Mouse (Mus musculus): Measurements from ENCODE around the gene Kptn. TPM values are rescaled to one million over a fixed set of nuclear protein-coding genes. Genes with fewer than 3 reads are reported as not detected.
A peak's percentile ranks its signal among the peaks of the same experiment; 100 is the strongest.

Gene Kptn
- polyA plus RNA-seq, 1 experiment from 2014 or later, result 32.5 TPM

DNA sequence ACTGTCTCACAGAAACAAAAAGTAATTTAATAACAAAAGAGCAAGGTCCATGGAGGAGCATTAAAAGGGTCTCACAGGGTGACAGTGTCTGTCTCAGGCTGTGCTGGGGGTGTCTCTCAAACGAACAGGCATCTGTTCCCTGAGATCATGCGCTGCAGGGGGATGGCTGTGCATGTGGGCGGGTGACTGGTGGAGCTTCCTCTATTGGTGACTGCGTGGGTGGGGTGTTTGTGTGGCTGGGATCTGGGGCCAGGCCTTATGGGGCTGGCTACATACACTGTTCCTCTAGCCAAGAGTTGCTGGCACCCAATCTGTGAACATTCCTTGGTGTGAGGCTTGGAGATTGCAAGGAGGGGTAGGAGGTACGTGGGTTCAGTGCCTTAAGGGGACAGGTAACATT is 29.5 kb downstream of the Kptn start:
- Histone ChIP-seq H3K9ac (ENCODE audit: low read length) (no peak overlapping the region), H3K4me1 (ENCODE audit: control insufficient read depth, insufficient read depth, low read length) (no peaks in the 10 kb centered on the region), H3K36me3 (ENCODE audit: control insufficient read depth, insufficient read depth) (no peaks in the 10 kb centered on the region), H3K4me3 (ENCODE audit: low read length) (no peak overlapping the region), H3K4me2 (ENCODE audit: low read depth, low read length) (no peak overlapping the region), H3K27ac (ENCODE audit: low read length) (no peak overlapping the region), H3K9me3 (replicated peaks; ENCODE audit: control insufficient read depth, low read length) (no peaks in the 10 kb centered on the region), H3K27me3 (ENCODE audit: control insufficient read depth, insufficient read depth, low read length) (peaks cover 14% of the 10 kb centered on the region)
- ATAC-seq (replicated peaks; ENCODE audit: extremely low read depth, insufficient read depth, low FRiP score), result no peak
- WGBS, result 44% methylated on average over 5 of the region's 5 CpGs

DNA sequence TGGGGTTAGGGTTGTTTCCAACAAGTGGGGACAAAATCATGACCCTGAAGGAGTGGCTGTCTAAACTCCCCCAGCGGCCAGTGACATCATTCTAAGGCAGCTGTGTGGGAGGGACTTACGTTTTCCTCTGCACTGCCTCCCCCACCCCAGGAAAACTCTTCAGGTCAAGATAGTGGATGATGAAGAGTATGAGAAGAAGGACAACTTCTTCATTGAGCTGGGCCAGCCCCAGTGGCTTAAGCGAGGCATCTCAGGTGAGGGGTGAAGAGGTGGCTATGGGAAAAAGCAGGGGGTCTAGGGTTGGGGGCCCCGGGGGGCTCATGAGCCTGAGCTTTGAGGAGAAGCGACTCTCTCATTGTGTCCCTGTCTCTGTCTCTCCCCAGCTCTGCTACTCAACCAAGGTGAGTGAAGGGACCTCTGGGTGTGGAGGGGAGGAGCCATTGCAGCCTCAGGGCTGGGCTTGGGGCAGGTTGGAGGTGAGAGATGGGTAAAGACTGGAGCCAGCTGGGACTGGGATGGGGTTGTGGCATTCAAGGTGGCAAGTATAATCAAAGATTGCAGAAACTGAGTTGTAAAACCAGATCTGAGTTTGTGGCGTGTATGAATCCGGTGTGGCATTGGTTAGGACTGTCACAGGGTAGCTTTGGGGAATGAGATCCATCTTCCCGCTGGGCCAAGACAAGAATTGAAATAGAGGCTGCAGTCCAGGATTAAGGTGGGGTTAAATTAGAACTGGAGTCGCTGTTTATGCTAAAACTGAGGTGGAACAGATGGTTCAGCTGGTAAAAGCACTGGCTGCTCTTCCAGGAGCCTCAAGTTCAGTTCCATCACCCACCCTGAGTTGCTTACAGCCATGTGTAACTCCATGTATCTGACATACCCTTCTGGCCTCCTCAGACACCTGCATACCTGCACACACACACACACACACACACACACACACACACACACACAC is 30.8 kb downstream of the Kptn start:
- no peak overlapping the region for H3K4me2 ChIP-seq (ENCODE audit: low read depth, low read length)
- no peaks in the 10 kb centered on the region for H3K9me3 ChIP-seq (replicated peaks; ENCODE audit: control insufficient read depth, low read length)
- no peaks in the 10 kb centered on the region for H3K36me3 ChIP-seq (ENCODE audit: control insufficient read depth, insufficient read depth)
- no peak overlapping the region for H3K27ac ChIP-seq (ENCODE audit: low read length)
- WGBS, result 58% methylated on average over 9 of the region's 9 CpGs
- H3K27me3 ChIP-seq (ENCODE audit: control insufficient read depth, insufficient read depth, low read length), result peaks cover 14% of the 10 kb centered on the region
- no peak overlapping the region for H3K4me3 ChIP-seq (ENCODE audit: low read length)
- peaks cover 6% of the 10 kb centered on the region for H3K4me1 ChIP-seq (ENCODE audit: control insufficient read depth, insufficient read depth, low read length)
- no peak overlapping the region for H3K9ac ChIP-seq (ENCODE audit: low read length)
- ATAC-seq (replicated peaks; ENCODE audit: extremely low read depth, insufficient read depth, low FRiP score), result no peak

DNA sequence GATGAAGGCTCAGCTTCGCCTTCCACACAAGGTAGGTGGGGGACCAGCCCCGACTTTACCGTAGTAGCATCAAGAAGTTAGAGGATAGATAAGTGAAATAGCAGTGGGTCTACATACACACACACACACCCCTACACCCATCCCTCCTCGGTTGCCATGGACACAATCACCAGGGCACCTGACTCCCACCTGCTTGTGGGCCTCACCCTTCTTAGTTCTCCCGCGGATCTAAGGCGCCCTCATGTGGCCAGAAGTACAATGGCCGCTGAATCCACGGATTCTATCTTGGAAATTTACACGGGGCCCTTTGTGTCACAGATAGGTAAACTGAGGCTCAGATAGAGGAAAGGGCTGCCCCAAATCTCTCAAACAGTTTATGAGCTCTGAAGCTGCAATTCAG is 33.8 kb downstream of the Kptn start:
- H3K9ac ChIP-seq (ENCODE audit: low read length), result no peak overlapping the region
- 0 out of 2 replicates have a peak, but pooled peaks cover 4% of the 10 kb centered on the region for H3K27me3 ChIP-seq (ENCODE audit: control insufficient read depth, insufficient read depth, low read length)
- H3K27ac ChIP-seq (ENCODE audit: low read length), result no peak overlapping the region
- H3K4me3 ChIP-seq (ENCODE audit: low read length), result no peak overlapping the region
- H3K9me3 ChIP-seq (replicated peaks; ENCODE audit: control insufficient read depth, low read length), result no peaks in the 10 kb centered on the region
- no peak overlapping the region for H3K4me2 ChIP-seq (ENCODE audit: low read depth, low read length)
- ATAC-seq (replicated peaks; ENCODE audit: extremely low read depth, insufficient read depth, low FRiP score), result no peak
- WGBS, result 13% methylated on average over 10 of the region's 10 CpGs
- peaks cover 14% of the 10 kb centered on the region for H3K4me1 ChIP-seq (ENCODE audit: control insufficient read depth, insufficient read depth, low read length)
- no peaks in the 10 kb centered on the region for H3K36me3 ChIP-seq (ENCODE audit: control insufficient read depth, insufficient read depth)

DNA sequence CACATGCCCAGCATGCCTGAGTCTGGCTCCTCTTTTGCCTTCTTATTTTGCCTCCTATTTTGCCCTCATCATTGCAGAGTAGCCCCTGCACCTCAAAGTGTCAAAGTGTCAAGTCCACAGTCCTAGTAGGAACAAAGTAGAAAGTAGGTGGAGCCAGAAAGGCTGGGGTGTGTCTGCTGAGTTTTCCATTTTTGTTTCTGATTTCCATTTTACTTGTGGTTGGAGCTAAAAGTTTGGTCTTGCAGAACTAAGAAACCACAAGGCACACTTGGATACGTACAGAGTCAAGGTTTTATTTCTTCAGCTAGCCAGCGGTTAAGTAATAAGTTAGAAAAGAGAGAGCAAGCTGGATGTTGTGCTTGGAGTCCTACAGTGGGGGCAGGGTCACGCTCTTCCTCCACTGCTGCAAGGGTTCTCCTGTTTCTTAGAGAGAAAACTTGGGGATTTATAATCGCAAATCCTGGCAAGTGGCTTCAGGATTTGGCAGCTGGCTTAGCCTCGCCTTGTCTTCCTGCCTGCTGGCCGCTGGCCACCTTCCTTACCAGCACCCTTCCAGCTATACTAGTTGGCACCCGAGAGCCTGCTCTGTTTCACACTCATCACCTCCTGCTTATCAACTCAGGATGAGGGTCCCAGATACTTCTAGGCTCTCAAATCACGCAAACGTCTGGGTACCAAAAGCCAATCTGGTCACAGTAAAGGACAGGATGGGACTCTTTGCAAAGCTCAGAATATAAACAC is 35.6 kb downstream of the Kptn start:
- Histone ChIP-seq H3K4me3 (ENCODE audit: low read length) (no peak overlapping the region), H3K27ac (ENCODE audit: low read length) (peak overlapping the region; percentile 77), H3K4me1 (ENCODE audit: control insufficient read depth, insufficient read depth, low read length) (peaks cover 14% of the 10 kb centered on the region), H3K9me3 (replicated peaks; ENCODE audit: control insufficient read depth, low read length) (no peaks in the 10 kb centered on the region), H3K27me3 (ENCODE audit: control insufficient read depth, insufficient read depth, low read length) (peaks cover 8% of the 10 kb centered on the region), H3K36me3 (ENCODE audit: control insufficient read depth, insufficient read depth) (no peaks in the 10 kb centered on the region), H3K9ac (ENCODE audit: low read length) (no peak overlapping the region), H3K4me2 (ENCODE audit: low read depth, low read length) (0 out of 2 replicates have a peak overlapping the region, but pooled peaks have one; percentile 30)
- 35% methylated on average over 9 of the region's 9 CpGs for WGBS
- ATAC-seq (replicated peaks; ENCODE audit: extremely low read depth, insufficient read depth, low FRiP score), result peak; percentile 67

DNA sequence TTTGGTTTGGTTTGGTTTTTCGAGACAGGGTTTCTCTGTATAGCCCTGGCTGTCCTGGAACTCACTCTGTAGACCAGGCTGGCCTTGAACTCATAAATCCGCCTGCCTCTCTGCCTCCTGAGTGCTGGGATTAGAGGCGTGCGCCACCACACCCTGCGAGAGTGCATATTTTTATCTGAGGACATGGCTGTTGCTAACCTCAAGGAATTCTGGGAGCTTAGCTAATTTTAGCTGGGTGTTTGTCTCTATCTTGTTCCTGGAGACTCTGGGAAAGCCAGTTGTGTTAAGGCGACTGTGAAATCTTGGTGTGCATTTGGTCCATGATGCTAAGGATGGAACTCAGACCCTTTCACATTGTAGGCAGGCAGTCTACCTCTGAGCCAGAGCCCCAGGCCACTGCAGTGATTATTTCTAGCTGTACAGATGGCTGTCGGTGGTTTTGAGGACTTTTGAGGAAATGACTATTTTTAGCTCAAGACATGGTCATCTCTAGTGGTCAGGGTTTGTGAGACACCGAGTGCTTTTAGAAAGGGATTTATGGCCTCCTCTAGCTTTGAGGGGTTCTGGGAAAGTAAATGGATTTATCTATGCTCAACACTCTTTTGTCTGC is 36.5 kb downstream of the Kptn start:
- Histone ChIP-seq H3K4me1 (ENCODE audit: control insufficient read depth, insufficient read depth, low read length) (peaks cover 14% of the 10 kb centered on the region), H3K4me3 (ENCODE audit: low read length) (no peak overlapping the region), H3K27ac (ENCODE audit: low read length) (peak overlapping the region; percentile 74), H3K27me3 (ENCODE audit: control insufficient read depth, insufficient read depth, low read length) (peaks cover 10% of the 10 kb centered on the region), H3K9ac (ENCODE audit: low read length) (no peak overlapping the region), H3K36me3 (ENCODE audit: control insufficient read depth, insufficient read depth) (no peaks in the 10 kb centered on the region), H3K9me3 (replicated peaks; ENCODE audit: control insufficient read depth, low read length) (no peaks in the 10 kb centered on the region), H3K4me2 (ENCODE audit: low read depth, low read length) (no peak overlapping the region)
- WGBS, result 30% methylated on average over 8 of the region's 8 CpGs
- ATAC-seq (replicated peaks; ENCODE audit: extremely low read depth, insufficient read depth, low FRiP score), result peak; percentile 50

DNA sequence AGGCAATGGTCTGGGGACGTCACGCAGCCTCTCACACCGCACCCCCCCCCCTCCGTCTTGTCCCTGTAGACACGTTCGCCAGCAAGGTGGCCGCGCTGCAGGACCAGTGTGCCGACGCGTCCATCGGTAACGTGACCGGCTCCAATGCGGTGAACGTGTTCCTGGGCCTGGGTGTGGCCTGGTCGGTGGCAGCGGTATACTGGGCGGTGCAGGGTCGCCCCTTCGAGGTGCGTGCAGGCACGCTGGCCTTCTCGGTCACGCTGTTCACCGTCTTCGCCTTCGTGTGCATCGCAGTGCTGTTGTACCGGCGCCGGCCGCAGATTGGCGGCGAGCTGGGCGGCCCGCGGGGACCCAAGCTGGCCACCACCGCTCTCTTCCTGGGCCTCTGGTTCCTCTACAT is 39.0 kb downstream of the Kptn start:
- 0 out of 2 replicates have a peak overlapping the region, but pooled peaks have one; percentile 30 for H3K9ac ChIP-seq (ENCODE audit: low read length)
- WGBS, result 11% methylated on average over 39 of the region's 39 CpGs
- peaks cover 14% of the 10 kb centered on the region for H3K4me1 ChIP-seq (ENCODE audit: control insufficient read depth, insufficient read depth, low read length)
- H3K4me3 ChIP-seq (ENCODE audit: low read length), result no peak overlapping the region
- H3K27ac ChIP-seq (ENCODE audit: low read length), result no peak overlapping the region
- peaks cover 10% of the 10 kb centered on the region for H3K27me3 ChIP-seq (ENCODE audit: control insufficient read depth, insufficient read depth, low read length)
- H3K4me2 ChIP-seq (ENCODE audit: low read depth, low read length), result peak overlapping the region; percentile 28
- H3K9me3 ChIP-seq (replicated peaks; ENCODE audit: control insufficient read depth, low read length), result no peaks in the 10 kb centered on the region
- ATAC-seq (replicated peaks; ENCODE audit: extremely low read depth, insufficient read depth, low FRiP score), result no peak
- H3K36me3 ChIP-seq (ENCODE audit: control insufficient read depth, insufficient read depth), result no peaks in the 10 kb centered on the region

DNA sequence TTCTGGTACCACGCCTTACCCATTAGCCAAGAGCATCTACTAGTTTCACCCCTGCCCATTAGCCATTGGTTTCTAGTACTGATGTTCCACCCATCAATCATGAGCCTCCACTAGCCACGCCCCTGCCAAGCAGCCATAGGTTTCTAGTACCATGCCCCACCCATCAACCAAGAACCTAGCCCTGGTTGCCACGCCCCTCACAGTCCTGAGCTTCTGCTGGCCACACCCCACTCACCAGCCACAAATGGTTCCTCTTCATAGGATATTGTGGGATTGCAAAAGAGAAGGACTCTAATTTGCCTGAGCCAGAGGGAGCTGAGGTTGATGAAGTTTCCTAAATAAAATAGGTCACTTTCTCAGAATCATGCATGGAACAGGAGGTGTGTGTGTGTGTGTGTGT is 41.0 kb downstream of the Kptn start:
- Histone ChIP-seq H3K4me1 (ENCODE audit: control insufficient read depth, insufficient read depth, low read length) (peaks cover 6% of the 10 kb centered on the region), H3K9ac (ENCODE audit: low read length) (no peak overlapping the region), H3K36me3 (ENCODE audit: control insufficient read depth, insufficient read depth) (no peaks in the 10 kb centered on the region), H3K27ac (ENCODE audit: low read length) (no peak overlapping the region), H3K4me2 (ENCODE audit: low read depth, low read length) (no peak overlapping the region), H3K4me3 (ENCODE audit: low read length) (no peak overlapping the region), H3K9me3 (replicated peaks; ENCODE audit: control insufficient read depth, low read length) (no peaks in the 10 kb centered on the region), H3K27me3 (ENCODE audit: control insufficient read depth, insufficient read depth, low read length) (peaks cover 12% of the 10 kb centered on the region)
- no peak for ATAC-seq (replicated peaks; ENCODE audit: extremely low read depth, insufficient read depth, low FRiP score)
- WGBS, result 49% methylated on average over 3 of the region's 3 CpGs

DNA sequence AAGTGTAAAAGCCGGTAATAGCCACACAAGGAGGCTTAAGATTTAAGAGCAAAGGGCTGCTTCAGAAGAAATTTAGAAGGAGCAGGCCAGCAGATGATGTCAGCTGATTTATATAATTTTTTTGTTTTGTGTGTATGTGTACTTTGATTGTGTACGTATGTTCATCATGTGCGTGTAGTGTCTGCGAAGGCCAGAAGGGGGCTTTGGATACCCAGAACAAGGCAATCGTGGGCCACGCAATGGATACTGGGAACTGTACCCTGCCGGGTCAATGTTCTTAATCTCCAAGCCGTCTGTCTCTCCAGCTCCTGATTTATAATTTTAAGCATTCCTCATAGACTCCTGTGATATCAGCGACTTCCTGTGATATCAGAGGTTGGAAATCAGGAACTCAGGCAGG is 41.6 kb downstream of the Kptn start:
- Histone ChIP-seq H3K27me3 (ENCODE audit: control insufficient read depth, insufficient read depth, low read length) (peaks cover 12% of the 10 kb centered on the region), H3K9ac (ENCODE audit: low read length) (no peak overlapping the region), H3K4me3 (ENCODE audit: low read length) (no peak overlapping the region), H3K9me3 (replicated peaks; ENCODE audit: control insufficient read depth, low read length) (no peaks in the 10 kb centered on the region), H3K27ac (ENCODE audit: low read length) (no peak overlapping the region), H3K4me1 (ENCODE audit: control insufficient read depth, insufficient read depth, low read length) (peaks cover 3% of the 10 kb centered on the region), H3K36me3 (ENCODE audit: control insufficient read depth, insufficient read depth) (no peaks in the 10 kb centered on the region), H3K4me2 (ENCODE audit: low read depth, low read length) (no peak overlapping the region)
- WGBS, result 86% methylated on average over 9 of the region's 9 CpGs
- ATAC-seq (replicated peaks; ENCODE audit: extremely low read depth, insufficient read depth, low FRiP score), result no peak
